Mouse (Mus musculus): Measurements from ENCODE around the gene Cd164l2.

The Cd164l2 gene

DNA sequence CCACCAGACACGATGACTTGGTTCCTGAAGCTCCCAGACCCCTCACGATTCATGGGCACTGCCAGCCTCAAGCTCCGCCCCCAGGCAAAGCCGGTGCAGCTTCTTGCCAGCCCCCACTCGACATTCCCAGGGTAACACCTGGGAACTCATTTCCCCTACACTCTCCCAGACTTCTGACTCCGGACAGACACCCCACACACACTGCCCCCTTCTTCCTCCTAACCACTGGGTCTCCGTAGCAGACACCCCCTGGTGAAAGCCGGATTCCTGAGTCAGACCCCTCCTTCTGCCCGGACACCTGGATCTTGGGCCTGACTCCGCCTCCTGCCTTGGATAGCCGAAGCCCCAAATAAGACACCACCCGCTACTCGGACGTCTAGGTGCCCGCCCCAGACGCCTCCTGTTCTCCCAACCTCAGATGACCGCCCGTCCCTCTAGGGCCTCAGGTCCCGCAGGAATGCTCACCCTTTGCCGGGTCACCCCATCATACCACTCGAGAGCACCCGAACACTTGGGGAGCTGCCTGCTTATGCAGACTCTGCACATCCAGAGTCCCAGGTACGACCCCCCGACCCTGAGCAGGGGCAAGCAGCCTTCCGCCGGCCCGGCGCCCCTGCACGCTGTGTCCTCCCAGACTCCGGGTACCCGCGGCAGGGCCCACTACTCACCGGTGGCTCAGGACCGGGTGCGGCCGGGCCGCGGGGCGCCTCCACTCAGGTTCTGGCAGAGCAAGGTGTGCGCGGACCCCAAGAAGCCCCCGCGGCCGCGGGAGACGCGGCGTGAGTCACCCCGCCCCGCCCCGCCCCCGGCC is at the start of gene Cd164l2, which contains the start of gene Gpr3:
Gene Cd164l2, plus strand, starts transcription at position 381 of the 811 bp plus-strand sequence.
Gene Gpr3, minus strand, starts transcription at position 786 of the 811 bp plus-strand sequence.
- DNase-seq (ENCODE audit: low read depth): no peak

DNA sequence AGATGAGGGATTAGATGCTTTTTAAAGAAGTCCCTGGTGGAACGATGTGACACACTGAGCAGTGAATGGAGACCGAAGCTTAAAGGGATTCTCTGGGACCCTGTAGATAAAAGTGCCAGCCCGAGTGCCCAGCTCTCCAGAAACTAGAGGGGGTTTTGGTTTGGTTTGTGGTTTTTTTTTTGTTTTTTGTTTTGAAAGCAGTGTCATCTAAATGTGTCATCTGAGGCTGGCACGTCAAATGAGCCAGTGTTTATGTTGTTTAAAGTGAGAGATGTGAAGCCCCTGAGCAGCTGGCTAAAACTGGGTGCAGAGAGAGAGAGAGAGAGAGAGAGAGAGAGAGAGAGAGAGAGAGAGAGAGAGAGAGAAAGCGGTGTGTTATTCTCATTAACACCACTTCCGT is 49.7 kb upstream of the Cd164l2 start:
- DNase-seq (ENCODE audit: low read depth): peak; percentile 82

DNA sequence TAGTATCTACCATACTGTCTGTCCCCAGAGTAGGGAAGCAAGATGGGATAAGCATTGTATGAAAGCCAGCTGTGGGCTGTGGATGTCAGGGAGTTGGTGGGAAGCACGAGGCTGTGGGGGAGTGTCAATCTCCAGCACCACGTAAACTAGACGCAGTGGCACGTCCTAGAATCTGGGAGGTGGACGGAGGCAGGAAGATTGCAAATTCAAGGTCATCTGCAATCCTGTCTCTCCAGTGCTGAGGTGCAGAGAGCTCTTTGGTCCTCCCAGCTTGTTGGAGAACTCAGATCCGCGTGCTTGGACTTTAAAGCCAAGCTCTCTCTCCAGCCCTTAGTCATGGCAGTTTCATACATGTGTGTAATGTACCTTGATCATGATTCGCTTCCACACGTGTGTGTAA is 45.2 kb upstream of the Cd164l2 start:
- DNase-seq (ENCODE audit: low read depth): no peak

DNA sequence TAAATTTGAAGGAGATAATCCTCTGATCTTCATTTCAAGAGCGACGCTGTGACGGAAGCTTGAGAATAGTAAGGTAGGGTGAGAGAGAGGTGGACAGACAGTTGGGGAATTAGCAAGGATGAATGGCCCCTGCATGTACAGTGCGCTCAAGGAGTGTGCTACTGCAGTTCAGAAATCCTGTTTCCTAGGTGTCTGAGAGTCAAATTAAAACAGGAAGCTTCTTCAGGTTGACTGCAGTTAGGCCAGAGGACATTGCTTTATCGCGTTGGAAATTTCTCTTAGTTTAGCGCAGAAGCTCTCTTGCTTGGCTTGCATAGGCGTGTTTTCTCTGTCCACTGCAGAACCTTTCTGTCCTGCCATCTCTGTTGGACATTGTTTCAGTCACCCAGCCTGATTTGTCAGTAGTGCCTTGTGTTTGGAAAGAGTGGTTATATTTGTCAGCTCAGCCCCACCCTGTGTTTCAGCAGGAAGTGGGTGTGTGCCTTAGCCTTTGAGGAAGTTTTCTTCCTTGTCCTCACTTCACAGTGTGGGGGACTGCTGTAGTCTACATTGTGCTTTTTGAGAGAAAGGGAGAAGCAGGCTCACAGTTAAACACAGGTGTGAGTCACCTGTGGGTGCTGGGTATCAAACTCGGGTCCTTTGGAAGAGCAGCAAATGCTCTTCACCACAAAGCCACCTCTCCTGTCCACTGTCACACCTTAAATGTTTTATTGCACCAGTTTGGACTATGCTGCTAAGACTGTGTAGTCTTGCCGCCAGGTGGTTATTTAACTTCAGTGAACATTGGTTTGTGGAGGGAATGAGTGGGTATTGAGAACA is 42.5 kb upstream of the Cd164l2 start:
- peak; percentile 80 for DNase-seq (ENCODE audit: low read depth)

DNA sequence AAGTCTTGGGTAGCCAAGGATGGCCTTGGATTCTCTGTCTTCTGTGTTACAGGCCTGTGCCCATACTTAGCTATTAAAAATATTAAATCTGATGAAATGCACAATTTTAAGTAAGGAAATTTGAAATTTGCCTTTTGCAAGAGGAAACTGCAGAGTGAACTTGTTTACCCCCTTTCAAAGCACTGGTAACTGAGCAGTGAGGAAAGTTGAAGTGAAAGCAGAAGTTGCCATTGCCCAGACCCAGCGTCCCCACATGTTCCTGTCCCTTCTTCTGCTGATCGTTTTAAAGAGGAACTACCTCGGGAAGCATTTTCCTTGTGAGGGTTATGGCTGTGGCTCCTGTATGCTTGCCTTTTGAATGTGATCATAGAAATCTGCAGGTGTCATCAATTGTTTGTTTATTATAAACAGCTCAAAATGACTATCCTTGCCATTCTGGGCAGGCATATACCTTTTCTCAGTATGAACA is 41.8 kb upstream of the Cd164l2 start:
- DNase-seq (ENCODE audit: low read depth): peak; percentile 65

DNA sequence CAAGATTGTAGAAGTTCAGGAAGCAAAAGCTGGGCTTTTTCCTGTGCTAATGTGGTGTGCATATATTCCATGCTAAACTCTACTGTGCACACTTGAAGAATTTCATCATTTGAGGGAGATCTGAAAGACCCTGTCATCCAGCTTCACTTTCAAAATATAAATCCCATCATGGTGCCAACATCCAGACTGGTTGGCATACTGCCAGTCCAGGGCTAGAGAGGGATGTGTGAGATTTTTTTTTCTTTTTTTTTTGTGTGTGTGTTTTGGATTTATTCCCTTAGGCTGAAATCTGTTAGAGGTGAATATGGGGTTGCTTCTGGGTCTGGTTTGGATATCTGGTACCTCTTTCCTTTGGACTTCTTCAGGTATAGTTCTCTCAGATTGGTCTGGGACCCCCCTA is 41.3 kb upstream of the Cd164l2 start:
- no peak for DNase-seq (ENCODE audit: low read depth)

DNA sequence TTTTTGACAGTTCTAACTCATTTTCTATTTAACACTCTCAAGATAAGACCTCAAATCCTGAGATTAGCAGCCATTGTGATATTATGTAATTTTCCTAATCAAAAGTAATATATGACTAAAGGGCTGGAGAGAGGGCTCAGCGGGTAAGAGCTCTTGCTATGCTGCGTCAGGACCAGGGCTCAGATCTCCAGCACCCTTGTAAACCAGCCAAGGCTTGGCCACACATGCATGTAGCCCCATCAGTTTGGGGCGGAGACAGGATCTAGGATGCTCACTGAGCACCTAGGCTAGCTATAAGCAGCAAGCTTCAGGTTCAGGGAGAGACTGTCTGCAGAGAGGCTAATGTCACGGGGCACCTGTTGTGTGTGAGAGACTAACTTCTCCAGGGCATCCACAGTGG is 39.5 kb upstream of the Cd164l2 start:
- no peak for DNase-seq (ENCODE audit: low read depth)

DNA sequence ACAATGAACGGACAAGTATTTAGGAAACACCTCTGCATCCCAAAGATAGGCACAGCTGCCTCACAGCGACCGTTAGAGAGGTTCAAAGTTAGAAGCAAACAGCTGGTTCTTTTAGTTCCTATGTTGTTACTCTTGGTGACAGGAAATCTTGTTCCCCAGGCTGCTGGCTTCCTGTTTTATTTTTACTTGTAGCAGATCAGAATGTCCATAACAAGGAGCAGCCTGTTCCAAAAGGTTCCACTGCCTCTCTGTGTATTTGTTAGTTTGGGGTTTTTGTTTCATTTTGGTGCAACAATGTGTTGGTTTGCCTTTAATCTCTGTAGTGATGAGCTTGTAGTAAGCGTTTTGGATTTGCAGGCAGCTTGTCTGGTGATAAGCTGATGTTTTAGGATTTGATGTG is 37.6 kb upstream of the Cd164l2 start:
- peak; percentile 73 for DNase-seq (ENCODE audit: low read depth)

DNA sequence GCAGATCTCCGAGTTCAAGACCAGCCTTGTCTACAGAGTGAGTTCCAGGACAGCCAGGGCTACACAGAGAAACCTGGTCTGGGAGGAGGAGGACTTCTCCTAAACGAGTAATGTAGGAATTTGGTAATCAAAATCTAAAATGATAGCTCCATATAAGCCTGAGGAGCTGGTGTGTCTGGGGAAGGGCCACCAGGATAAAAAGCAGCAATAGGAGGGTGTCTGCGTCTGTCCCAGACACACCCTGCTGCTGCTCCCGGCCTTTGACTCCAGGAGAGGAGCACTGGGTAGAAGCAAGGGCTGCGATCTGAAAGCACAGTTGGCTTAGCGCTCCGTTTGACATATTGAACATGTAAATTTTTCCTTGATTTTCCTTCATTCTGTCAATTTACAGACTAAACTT is 36.7 kb upstream of the Cd164l2 start:
- no peak for DNase-seq (ENCODE audit: low read depth)

DNA sequence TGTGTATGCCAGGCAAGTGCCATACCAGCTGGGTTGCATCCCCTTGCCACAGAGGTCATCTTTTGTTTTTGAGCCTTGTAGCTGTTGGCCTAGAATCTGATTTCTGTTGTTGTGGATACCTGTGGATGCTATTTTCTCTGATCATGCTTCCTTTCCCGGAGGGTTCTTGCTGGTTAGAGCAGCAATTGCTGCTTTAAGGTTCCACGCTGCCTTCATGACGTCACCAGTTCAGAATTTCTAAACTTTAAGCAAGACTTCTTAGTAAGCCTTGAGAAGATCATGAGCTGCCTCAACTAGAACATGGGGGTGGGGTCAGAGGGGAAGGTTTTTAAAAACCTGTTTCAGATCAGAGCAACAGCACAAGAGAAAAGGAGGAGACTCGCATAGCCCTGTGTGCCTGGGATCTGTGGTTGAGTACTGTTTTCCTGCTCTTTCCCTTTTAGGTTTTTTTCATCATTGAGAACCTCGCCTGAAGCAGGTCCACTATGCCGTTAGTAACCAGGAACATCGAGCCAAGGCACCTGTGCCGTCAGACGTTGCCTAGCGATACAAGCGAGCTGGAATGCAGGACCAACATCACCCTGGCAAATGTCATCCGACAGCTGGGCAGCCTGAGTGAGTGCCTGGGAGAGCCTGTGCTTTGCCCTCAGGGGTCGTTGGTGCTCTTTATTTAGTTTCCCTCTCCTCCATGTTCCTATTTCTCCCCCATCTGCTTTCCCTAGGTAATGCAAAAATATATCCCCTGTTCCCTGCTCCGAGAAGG is 35.8 kb upstream of the Cd164l2 start:
- no peak for DNase-seq (ENCODE audit: low read depth)

DNA sequence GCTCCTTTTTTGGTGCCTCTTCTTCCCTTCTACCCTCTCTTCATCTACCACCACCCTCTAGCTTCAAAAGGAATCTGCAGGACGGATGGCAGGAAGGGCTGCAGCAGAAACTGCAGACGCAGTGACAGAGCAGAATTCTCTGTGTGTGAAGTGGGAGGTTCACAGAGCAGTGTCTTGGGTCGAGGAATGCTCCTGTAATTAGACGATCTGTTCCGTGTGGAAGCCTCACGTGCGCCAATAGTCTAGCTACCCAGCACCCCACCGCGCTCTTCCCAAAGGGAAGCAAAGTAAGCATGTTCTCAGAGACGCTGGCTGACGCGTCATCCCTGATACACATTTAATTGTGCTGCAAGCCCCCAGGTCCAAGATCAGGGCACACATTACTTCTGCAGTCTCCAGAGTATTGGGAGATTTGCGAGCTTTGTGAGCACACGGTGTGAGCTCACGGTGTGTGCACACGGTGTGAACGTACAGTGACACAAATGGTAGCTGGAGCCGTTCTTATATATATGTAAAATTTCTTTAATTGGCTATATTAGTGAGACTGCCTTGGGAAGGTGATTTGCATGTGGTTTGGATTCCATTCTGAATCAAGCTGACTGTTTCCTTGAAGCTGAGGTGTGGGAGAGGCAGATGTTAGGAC is 35.0 kb upstream of the Cd164l2 start:
- no peak for DNase-seq (ENCODE audit: low read depth)

DNA sequence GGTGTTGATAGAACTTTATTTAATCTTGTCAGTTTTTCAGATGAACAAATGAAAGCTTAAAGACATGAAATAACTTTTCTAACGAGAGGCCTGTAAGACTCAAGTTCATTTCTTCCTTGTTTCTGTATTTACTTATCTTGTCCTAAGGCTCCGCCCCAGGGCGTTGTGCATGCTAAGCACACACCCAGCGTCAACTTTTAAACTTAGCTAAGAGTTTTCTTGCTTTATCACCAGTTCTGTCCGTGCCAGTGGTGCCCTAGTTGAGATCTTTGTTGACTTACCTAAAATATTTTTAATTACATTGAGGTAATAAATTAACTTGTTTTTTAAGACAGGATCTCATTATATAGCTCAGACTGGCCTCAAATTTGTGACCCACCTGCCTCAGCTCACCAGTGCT is 33.6 kb upstream of the Cd164l2 start:
- no peak for DNase-seq (ENCODE audit: low read depth)

DNA sequence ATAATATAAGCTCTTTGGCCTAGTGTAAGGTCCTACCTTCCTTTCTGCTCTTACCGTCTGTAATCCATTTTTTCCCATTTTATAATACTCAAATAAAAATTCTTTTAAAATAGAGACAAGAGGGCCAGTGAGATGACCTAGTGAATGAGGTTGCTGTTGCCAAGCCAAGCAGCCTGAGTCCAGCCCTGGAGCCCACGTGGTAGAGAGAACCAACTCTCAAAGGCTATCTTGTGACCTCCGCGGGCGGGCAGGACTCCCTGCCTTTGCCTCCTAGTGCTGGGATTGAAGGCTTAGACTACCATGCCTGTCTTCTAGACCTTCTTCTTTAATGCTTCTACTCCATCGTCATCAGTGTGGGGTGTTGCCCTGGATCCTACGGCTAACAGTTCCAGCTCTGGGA is 32.7 kb upstream of the Cd164l2 start:
- DNase-seq (ENCODE audit: low read depth): no peak

DNA sequence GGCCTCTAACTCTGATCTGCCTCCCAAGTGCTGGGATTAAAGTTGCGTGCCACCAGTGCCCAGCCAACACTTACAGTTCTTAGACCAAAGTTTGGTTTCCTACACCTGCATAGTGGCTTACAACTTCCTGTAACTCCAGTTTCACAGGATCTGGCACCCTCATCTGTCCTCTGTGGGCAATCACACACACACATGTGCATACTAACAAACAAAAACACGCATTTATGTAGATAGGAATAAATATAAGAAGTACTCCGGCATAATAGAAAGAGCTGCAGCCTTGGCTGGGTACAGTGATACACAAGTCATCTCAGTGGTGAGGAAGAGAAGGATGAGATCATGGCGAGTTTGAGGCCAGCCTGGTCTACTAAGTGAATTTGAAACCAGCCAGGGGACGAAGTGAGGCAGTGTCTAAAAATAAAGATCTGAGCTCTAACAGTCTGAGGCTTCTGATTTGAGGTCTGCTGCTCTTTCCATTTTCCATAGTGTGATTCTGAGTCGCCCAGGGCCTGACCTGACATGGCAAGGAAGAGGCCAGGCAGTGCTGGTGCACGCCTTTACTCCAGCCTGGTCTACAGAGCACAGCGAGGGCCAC is 29.4 kb upstream of the Cd164l2 start:
- peak; percentile 58 for DNase-seq (ENCODE audit: low read depth)

DNA sequence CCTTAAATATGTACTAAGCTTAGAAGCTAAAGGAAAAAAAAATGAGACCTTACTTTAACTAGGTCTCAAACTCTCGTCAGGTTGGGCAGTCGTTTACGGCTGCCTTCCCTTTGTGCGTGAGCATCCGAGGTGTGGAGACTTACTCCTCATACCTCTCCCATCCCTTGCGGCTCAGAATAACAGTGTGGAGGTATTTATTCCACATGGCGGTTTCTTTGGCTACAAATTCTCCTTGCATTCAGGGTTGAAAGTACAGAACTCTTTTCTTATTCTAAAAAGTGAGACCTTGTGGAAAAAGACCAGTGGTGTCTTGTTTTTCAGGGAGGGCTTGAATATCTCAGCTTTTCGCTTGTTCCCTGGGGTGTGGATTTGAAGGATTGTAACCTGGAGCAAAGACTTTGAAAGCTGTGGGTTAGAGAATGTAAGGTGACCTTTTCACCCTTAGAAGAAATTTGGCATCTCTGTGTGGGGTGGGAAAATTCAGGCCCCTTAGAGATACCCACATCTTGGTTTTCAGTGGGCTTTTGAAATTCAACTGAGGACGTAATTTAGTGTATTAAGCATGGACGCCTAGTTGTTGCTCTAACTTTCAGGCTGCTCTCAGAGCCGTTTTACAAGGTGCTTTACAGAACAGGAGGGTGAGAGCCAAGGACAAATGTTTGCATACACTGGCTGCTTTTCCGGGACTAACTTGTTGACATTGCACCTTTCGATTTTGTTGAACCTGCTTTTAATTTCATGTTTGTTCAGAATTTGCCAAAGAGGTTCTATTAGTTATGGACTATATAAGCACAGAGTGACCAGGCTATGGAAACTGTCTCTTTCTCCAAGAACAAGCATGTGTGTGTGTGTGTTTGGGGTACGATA is 27.7 kb upstream of the Cd164l2 start:
- no peak for DNase-seq (ENCODE audit: low read depth)

DNA sequence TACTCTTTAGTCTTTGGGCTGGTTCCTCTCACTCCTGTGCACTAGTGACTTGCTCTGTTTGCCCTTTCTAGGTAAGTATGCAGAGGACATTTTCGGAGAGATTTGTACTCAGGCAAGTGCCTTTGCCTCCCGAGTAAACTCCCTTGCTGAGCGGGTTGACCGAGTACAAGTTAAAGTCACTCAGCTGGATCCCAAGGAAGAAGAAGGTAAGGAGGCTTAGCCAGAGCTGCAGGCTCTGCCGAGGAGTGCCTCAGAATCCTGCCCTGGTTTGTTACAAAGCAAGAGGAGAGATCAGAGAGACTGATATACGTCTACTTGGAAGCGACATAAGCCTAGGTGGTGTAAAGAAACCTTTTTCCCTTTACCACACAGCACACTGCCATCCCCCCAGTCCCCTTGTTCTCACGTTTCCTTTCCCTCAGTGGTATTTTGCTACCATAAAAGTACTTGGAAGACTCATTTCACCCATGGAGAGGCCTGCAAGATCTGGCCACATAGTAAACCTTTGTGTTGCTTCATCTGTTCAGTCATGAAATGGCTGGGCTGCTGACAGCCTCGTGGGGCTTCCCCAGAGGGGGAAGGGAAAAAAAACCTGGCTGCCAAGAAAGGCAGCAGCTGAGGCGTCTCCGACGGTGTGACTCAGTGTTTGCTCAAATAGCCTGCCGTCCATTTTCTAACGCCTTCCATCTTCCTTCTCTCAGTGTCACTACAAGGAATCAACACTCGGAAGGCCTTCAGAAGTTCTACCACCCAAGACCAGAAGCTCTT is 26.8 kb upstream of the Cd164l2 start:
- peak; percentile 89 for DNase-seq (ENCODE audit: low read depth)

DNA sequence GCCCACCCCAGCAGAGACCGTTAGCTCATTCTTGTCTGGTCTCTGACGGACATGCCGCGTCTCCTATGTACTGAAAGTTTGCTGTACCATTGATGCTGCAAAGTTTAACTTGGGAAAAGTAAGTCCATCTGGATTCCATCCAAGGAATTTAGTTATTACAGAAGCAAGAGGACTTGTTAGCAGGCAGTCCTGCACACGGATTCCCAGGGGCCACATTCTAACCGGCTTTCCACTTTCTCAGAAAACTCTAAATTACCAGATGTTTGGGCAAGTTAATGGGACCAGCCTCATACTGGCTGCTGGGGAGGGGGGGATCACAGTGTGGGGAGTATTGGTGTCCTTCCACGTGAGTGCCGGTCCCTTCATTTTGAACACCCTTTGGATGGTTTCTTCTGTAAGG is 26.0 kb upstream of the Cd164l2 start:
- DNase-seq (ENCODE audit: low read depth): no peak

DNA sequence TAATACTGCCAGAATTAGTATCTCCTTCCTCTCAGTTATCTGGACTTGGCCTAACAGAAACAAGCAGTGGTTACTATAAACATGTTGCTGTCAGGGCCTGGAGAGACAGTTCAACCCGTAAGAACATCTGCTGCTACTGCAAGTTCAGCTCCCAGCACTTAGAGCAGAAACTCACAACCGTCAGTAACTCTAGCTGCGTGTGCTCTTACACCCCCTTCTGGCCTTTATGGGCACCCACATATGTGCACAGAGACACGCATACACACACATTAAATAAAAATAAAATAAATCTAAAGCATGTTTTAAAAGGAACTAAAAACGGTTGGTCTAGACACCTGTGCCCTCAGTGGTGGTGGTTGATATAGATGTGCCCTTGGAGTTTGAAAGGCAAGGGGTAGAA is 25.1 kb upstream of the Cd164l2 start:
- no peak for DNase-seq (ENCODE audit: low read depth)

DNA sequence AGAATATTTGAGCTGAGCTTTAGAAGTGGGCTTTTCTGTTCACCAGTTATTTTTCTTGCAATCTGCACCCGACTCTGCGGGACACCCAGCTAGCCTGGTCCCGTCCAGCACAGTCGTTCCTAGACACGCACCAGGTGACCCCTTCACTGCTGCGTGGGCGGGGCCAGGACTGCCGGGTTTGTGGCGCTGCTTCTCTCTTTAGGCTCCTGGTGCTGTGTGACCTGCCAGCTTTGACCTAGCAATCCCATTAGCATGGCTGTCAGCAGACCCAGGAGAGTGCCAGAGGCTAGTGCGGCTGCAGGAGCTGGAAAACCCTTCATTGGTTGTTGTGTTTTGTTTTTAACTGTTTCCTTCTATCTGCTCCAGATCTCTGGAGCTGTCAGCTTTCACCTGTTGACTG is 22.5 kb upstream of the Cd164l2 start:
- DNase-seq (ENCODE audit: low read depth): no peak

DNA sequence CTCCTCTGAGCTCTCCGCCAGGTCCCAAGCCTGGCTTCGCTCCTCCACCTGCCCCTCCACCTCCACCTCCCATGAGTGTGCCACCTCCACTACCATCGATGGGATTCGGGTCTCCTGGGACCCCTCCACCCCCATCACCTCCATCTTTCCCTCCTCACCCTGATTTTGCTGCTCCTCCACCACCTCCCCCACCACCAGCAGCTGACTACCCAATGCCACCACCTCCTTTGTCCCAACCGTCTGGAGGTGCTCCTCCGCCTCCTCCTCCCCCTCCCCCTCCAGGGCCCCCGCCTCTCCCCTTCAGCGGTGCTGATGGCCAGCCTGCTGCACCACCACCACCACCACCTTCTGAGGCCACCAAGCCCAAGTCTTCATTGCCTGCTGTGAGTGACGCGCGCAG is 17.4 kb upstream of the Cd164l2 start:
- no peak for DNase-seq (ENCODE audit: low read depth)

Data from induced T-regulatory cell, adult 2 months (primary cell).